Mouse (Mus musculus) heart, embryonic 11.5 days (tissue): Measurements from ENCODE around the gene 4933406M09Rik. TPM values are rescaled to one million over a fixed set of nuclear protein-coding genes. Genes with fewer than 3 reads are reported as not detected.

ENCODE experiments used
- ATAC-seq: fragments of 200-750 bp; cut with Nextera tagmentation; replicated peaks from 2 replicates; pipeline ENCODE4 v1.8.0; 2017; ENCODE audit warnings: moderate library complexity; ENCODE audit not compliant: insufficient number of reproducible peaks, low FRiP score, low TSS enrichment
- H3K27ac ChIP-seq: fragments of 300-500 bp; sonication (generic); 2 replicates; pipeline ENCODE4 v1.5.1; 2014; ENCODE audit warnings: mild to moderate bottlenecking, low read depth, low read length
- H3K27me3 ChIP-seq: fragments of 300-500 bp; sonication (generic); 2 replicates; pipeline ENCODE4 v1.6.1; 2014; ENCODE audit warnings: mild to moderate bottlenecking, low read length, mixed read lengths; ENCODE audit not compliant: control insufficient read depth, insufficient read depth
- H3K36me3 ChIP-seq: fragments of 300-500 bp; sonication (generic); 2 replicates; pipeline ENCODE4 v1.6.1; 2014; ENCODE audit warnings: mild to moderate bottlenecking, low read length, moderate library complexity, mixed read lengths; ENCODE audit not compliant: control insufficient read depth, insufficient read depth
- H3K4me1 ChIP-seq: fragments of 300-500 bp; sonication (generic); 2 replicates; pipeline ENCODE4 v1.6.1; 2014; ENCODE audit warnings: low read length; ENCODE audit not compliant: control insufficient read depth, insufficient read depth
- H3K4me2 ChIP-seq: fragments of 300-500 bp; sonication (generic); 2 replicates; pipeline ENCODE4 v1.6.1; 2014; ENCODE audit warnings: mild to moderate bottlenecking, moderate library complexity
- H3K4me3 ChIP-seq: fragments of 300-500 bp; sonication (generic); 2 replicates; pipeline ENCODE4 v1.5.1; 2014; ENCODE audit warnings: low read depth, low read length
- H3K9ac ChIP-seq: fragments of 300-500 bp; sonication (generic); 2 replicates; pipeline ENCODE4 v1.6.1; 2014; ENCODE audit warnings: mild to moderate bottlenecking, low read depth, low read length, moderate library complexity
- H3K9me3 ChIP-seq: fragments of 300-500 bp; sonication (generic); replicated peaks from 2 replicates; pipeline ENCODE4 v1.6.1; 2016; ENCODE audit warnings: low read length; ENCODE audit not compliant: control insufficient read depth
- WGBS: fragments of 180-500 bp; shearing (Covaris S2); extraction: QIAGEN DNeasy Blood & Tissue Kit; methylation state at CpG from one replicate; pipeline ENCODE4 v1.1.7; 2014; ENCODE audit not compliant: insufficient replicate concordance; 5-methylcytosine and 5-hydroxymethylcytosine counted together
- polyA plus RNA-seq: library from polyadenylated mRNA; unstranded; fragments of >200 nt; fragmentation: Nextera tagmentation; extraction: Ambion mirVana; gene quantifications from 2 replicates; pipeline ENCODE4 v1.2.1, GENCODE M21; 2014

Gene 4933406M09Rik
- not detected in 2 replicates for polyA plus RNA-seq

GRCm38 (mm10) chr1:134385666-134386065 is at the start of gene 4933406M09Rik:
4933406M09Rik (plus strand) TSS chr1:134385940.
- Histone ChIP-seq H3K4me2 (no peak within 1 kb of the TSS), H3K27me3 (0 out of 2 replicates have a peak, but pooled peaks cover 2% of the 10 kb centered on the region), H3K4me3 (no peak within 1 kb of the TSS), H3K9ac (no peak within 1 kb of the TSS), H3K27ac (no peak within 1 kb of the TSS), H3K4me1 (peaks cover 5% of the 10 kb centered on the region; the same call in 1 of the 2 replicates), H3K9me3 (no peaks in the 10 kb centered on the region), H3K36me3 (no peaks in the 10 kb centered on the region)
- 86% methylated on average over 1 of the region's 1 CpGs for WGBS
- no peak for ATAC-seq

- Histone ChIP-seq H3K36me3 (no peaks in the 10 kb centered on the region), H3K9ac (0 out of 2 replicates have a peak overlapping the region, but pooled peaks have one; percentile 28), H3K27ac (no peak overlapping the region), H3K27me3 (no peaks in the 10 kb centered on the region), H3K4me3 (no peak overlapping the region), H3K4me2 (no peak overlapping the region), H3K4me1 (peaks cover 67% of the 10 kb centered on the region), H3K9me3 (no peaks in the 10 kb centered on the region)
- 67% methylated on average over 11 of the region's 11 CpGs for WGBS
- ATAC-seq, result no peak
Observed at GRCm38 (mm10) chr1:134336958-134337710, 48.6 kb upstream of the 4933406M09Rik start.

GRCm38 (mm10) chr1:134339162-134339561 is 46.6 kb upstream of the 4933406M09Rik start:
- H3K27me3 ChIP-seq, result no peaks in the 10 kb centered on the region
- peak overlapping the region; percentile 11; the same call in 1 of the 2 replicates for H3K4me2 ChIP-seq
- H3K36me3 ChIP-seq, result no peaks in the 10 kb centered on the region
- no peaks in the 10 kb centered on the region for H3K9me3 ChIP-seq
- no peak for ATAC-seq
- H3K4me1 ChIP-seq, result peaks cover 64% of the 10 kb centered on the region
- H3K27ac ChIP-seq, result peak overlapping the region; percentile 22
- 63% methylated on average over 7 of the region's 7 CpGs for WGBS
- no peak overlapping the region for H3K4me3 ChIP-seq
- H3K9ac ChIP-seq, result no peak overlapping the region

GRCm38 (mm10) chr1:134339757-134340619 is 45.8 kb upstream of the 4933406M09Rik start:
- Histone ChIP-seq H3K4me3 (no peak overlapping the region), H3K27ac (peak overlapping the region; percentile 22; the same call in 1 of the 2 replicates), H3K9ac (no peak overlapping the region), H3K4me1 (peaks cover 56% of the 10 kb centered on the region), H3K9me3 (no peaks in the 10 kb centered on the region), H3K4me2 (no peak overlapping the region), H3K36me3 (no peaks in the 10 kb centered on the region), H3K27me3 (no peaks in the 10 kb centered on the region)
- WGBS, result 94% methylated on average over 18 of the region's 18 CpGs
- no peak for ATAC-seq

- no peak for ATAC-seq
- H3K9me3 ChIP-seq, result no peaks in the 10 kb centered on the region
- peak overlapping the region; percentile 31; the same call in 1 of the 2 replicates for H3K9ac ChIP-seq
- H3K27ac ChIP-seq, result peak overlapping the region; percentile 74
- WGBS, result 74% methylated on average over 5 of the region's 5 CpGs
- H3K4me2 ChIP-seq, result peak overlapping the region; percentile 95
- H3K36me3 ChIP-seq, result 0 out of 2 replicates have a peak, but pooled peaks cover 4% of the 10 kb centered on the region
- H3K27me3 ChIP-seq, result no peaks in the 10 kb centered on the region
- H3K4me3 ChIP-seq, result no peak overlapping the region
- peaks cover 46% of the 10 kb centered on the region for H3K4me1 ChIP-seq
Observed at GRCm38 (mm10) chr1:134341641-134342277, 44.0 kb upstream of the 4933406M09Rik start.

GRCm38 (mm10) chr1:134342278-134342664 is 43.5 kb upstream of the 4933406M09Rik start:
- Histone ChIP-seq H3K27ac (peak overlapping the region; percentile 74), H3K4me1 (peaks cover 41% of the 10 kb centered on the region), H3K27me3 (no peaks in the 10 kb centered on the region), H3K4me3 (peak overlapping the region; percentile 12; the same call in 1 of the 2 replicates), H3K9ac (peak overlapping the region; percentile 31; the same call in 1 of the 2 replicates), H3K4me2 (peak overlapping the region; percentile 95), H3K36me3 (0 out of 2 replicates have a peak, but pooled peaks cover 5% of the 10 kb centered on the region), H3K9me3 (no peaks in the 10 kb centered on the region)
- 42% methylated on average over 2 of the region's 2 CpGs for WGBS
- no peak for ATAC-seq

GRCm38 (mm10) chr1:134342781-134343310 is 42.9 kb upstream of the 4933406M09Rik start:
- Histone ChIP-seq H3K4me3 (peak overlapping the region; percentile 12), H3K9ac (peak overlapping the region; percentile 39; the same call in 1 of the 2 replicates), H3K4me1 (peaks cover 35% of the 10 kb centered on the region), H3K9me3 (no peaks in the 10 kb centered on the region), H3K27me3 (no peaks in the 10 kb centered on the region), H3K27ac (peak overlapping the region; percentile 74), H3K36me3 (peaks cover 7% of the 10 kb centered on the region; the same call in 1 of the 2 replicates), H3K4me2 (peak overlapping the region; percentile 95)
- no peak for ATAC-seq
- 55% methylated on average over 8 of the region's 8 CpGs for WGBS

GRCm38 (mm10) chr1:134343567-134343966 is 42.2 kb upstream of the 4933406M09Rik start:
- peaks cover 35% of the 10 kb centered on the region for H3K4me1 ChIP-seq
- WGBS, result 4% methylated on average over 2 of the region's 2 CpGs
- H3K4me3 ChIP-seq, result peak overlapping the region; percentile 66
- no peaks in the 10 kb centered on the region for H3K9me3 ChIP-seq
- peaks cover 8% of the 10 kb centered on the region; the same call in 1 of the 2 replicates for H3K36me3 ChIP-seq
- H3K9ac ChIP-seq, result peak overlapping the region; percentile 76
- H3K4me2 ChIP-seq, result peak overlapping the region; percentile 95
- no peaks in the 10 kb centered on the region for H3K27me3 ChIP-seq
- no peak for ATAC-seq
- H3K27ac ChIP-seq, result peak overlapping the region; percentile 46; the same call in 1 of the 2 replicates
